Mouse (Mus musculus): Measurements from ENCODE around the gene Tlr4. TPM values are rescaled to one million over a fixed set of nuclear protein-coding genes. Genes with fewer than 3 reads are reported as not detected.
A peak's percentile ranks its signal among the peaks of the same experiment; 100 is the strongest.

Gene Tlr4
- polyA plus RNA-seq, 1 experiment from 2014 or later: 0.91 TPM

DNA sequence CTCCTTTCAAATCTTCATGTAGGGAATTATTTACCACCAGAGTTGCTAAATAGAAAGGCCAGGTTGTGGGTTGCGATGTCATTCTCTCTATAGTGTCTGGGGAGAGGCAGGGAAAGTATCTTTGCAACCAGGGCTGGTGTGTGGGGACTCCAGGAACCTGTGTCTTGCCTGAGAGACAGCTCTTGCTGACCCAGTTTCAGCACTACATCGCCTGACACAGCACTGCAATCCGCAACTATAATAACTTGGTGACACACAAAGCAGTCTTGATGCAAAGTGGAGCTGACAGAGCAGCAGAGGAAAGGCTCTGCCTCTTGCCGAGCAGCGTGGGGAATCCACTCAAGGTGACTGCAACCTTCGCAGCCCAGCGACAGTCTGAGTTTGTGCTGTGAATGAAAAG lies 42.5 kb downstream of the Tlr4 start:
- no peak for DNase-seq
- WGBS: 67% methylated on average over 7 of the region's 7 CpGs
- TF ChIP-seq CTCF (IDR thresholded peaks at IDR 0.05; ENCODE audit: low read depth): no peak

DNA sequence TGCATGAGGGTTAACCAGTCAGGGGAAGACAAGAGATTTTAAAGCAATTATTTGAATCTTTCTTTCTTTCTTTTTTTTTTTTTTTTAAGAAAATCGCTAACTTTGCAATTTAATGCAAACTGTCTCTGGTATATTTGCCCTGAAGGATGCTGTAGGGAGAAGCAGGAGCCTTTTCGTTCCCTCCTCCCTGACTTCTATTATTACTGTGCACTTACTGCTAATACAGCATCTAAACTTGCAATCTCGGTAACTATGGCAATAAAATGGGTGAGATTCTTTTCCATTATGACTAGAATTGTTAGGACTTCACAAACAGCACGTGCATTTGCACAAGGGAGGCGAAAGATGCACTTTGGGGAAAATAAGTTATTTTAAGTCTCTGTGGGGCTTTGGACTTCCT lies 44.6 kb downstream of the Tlr4 start:
- 82% methylated on average over 5 of the region's 5 CpGs for WGBS
- DNase-seq (no peak), ATAC-seq (ENCODE audit: insufficient read depth) (no peak)
- H3K36me3 ChIP-seq (ENCODE audit: insufficient read depth): no peaks in the 10 kb centered on the region
- H3K27ac ChIP-seq (ENCODE audit: low read depth): no peak overlapping the region
- no peak for TF ChIP-seq CTCF (IDR thresholded peaks at IDR 0.05; ENCODE audit: low read depth)
- no peak overlapping the region for H3K9ac ChIP-seq
- no peak overlapping the region for H3K4me3 ChIP-seq (ENCODE audit: low read depth, low read length)
- no peaks in the 10 kb centered on the region for H3K4me1 ChIP-seq (ENCODE audit: insufficient read depth)
- no peak overlapping the region for H3K4me2 ChIP-seq
- no peaks in the 10 kb centered on the region for H3K9me3 ChIP-seq (ENCODE audit: low read depth, low read length)
- no peaks in the 10 kb centered on the region for H3K27me3 ChIP-seq (ENCODE audit: insufficient read depth, low read length)

More for the DNA sequence above, 42.5 kb downstream of the Tlr4 start:
- ATAC-seq (ENCODE audit: insufficient read depth): no peak
- H3K27me3 ChIP-seq (ENCODE audit: insufficient read depth, low read length): no peaks in the 10 kb centered on the region
- no peak overlapping the region for H3K4me3 ChIP-seq (ENCODE audit: low read depth, low read length)
- no peaks in the 10 kb centered on the region for H3K36me3 ChIP-seq (ENCODE audit: insufficient read depth)
- no peak overlapping the region for H3K4me2 ChIP-seq
- no peak overlapping the region for H3K27ac ChIP-seq (ENCODE audit: low read depth)
- no peaks in the 10 kb centered on the region for H3K4me1 ChIP-seq (ENCODE audit: insufficient read depth)
- no peak overlapping the region for H3K9ac ChIP-seq
- no peaks in the 10 kb centered on the region for H3K9me3 ChIP-seq (ENCODE audit: low read depth, low read length)

DNA sequence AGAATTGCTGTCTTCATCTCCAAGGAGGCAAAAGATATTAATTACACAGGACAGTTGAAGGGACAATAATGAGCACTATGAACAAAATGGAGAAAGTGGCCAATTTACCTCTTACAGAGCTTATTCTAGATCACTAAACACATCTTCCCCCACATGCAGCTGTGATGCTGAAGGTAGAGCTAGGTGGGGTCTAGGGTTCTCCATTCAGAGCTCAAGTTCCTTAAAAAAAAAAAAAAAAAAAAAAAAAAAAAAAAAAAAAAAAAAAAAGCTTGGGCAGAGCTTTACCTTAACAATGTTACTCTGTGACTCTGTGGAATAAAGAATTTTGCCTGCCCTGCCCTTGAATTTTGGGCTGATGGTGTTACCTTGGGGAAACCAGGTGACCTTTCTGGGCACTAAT lies 46.0 kb downstream of the Tlr4 start:
- TF ChIP-seq CTCF (IDR thresholded peaks at IDR 0.05; ENCODE audit: low read depth): no peak
- H3K27ac ChIP-seq (ENCODE audit: low read depth): no peak overlapping the region
- no peaks in the 10 kb centered on the region for H3K9me3 ChIP-seq (ENCODE audit: low read depth, low read length)
- H3K27me3 ChIP-seq (ENCODE audit: insufficient read depth, low read length): no peaks in the 10 kb centered on the region
- no peak overlapping the region for H3K9ac ChIP-seq
- DNase-seq (no peak), ATAC-seq (ENCODE audit: insufficient read depth) (no peak)
- H3K4me3 ChIP-seq (ENCODE audit: low read depth, low read length): no peak overlapping the region
- no peaks in the 10 kb centered on the region for H3K36me3 ChIP-seq (ENCODE audit: insufficient read depth)
- no peaks in the 10 kb centered on the region for H3K4me1 ChIP-seq (ENCODE audit: insufficient read depth)
- no peak overlapping the region for H3K4me2 ChIP-seq

DNA sequence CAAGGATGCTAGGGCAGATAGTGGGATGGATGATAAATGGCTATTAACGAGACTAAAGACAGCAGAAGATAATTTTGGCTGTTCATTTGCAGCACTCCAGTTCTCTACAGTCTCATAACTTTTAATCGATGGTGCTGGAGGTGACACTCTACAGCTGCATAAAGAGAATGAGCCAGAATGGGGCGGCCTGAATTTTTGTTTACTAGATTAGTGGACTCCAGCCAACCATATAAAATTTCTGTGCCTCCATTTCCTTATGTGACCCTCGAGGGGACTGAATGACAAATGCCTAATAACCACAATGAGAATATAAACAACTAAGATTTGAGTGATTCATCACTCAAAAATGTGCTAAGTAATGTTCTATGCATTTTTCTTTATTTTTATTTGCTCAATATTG lies 48.4 kb downstream of the Tlr4 start:
- peak; percentile 31; the same call in 1 of the 2 replicates for ATAC-seq (ENCODE audit: insufficient read depth)
- WGBS: 41% methylated on average over 4 of the region's 4 CpGs
- H3K4me1 ChIP-seq (ENCODE audit: insufficient read depth): no peaks in the 10 kb centered on the region
- H3K4me3 ChIP-seq (ENCODE audit: low read depth, low read length): no peak overlapping the region
- DNase-seq: peak; percentile 57
- no peak overlapping the region for H3K27ac ChIP-seq (ENCODE audit: low read depth)
- H3K9me3 ChIP-seq (ENCODE audit: low read depth, low read length): no peaks in the 10 kb centered on the region
- no peaks in the 10 kb centered on the region for H3K36me3 ChIP-seq (ENCODE audit: insufficient read depth)
- no peak for TF ChIP-seq CTCF (IDR thresholded peaks at IDR 0.05; ENCODE audit: low read depth)
- H3K4me2 ChIP-seq: no peak overlapping the region
- no peaks in the 10 kb centered on the region for H3K27me3 ChIP-seq (ENCODE audit: insufficient read depth, low read length)
- no peak overlapping the region for H3K9ac ChIP-seq

DNA sequence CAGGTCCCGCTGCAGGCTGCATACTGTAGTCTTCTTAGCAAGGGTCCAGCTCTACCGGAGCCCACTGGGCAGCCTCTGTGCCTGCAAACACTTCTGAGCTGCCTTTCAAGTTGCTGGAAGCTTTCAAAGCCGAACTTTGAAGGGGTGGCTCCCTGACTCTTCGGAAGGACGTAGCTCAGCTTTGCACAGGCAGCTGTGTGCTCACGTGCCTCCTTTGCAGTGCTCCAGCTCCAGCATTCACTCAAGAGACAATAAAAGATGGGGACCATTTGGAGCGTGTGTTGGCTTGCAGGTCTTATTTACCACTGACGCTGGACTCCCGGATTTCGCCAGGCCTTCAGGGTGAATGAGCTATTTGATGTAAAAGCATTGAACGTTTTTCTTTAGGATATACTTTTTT lies 50.2 kb downstream of the Tlr4 start:
- no peaks in the 10 kb centered on the region for H3K36me3 ChIP-seq (ENCODE audit: insufficient read depth)
- no peak overlapping the region for H3K4me2 ChIP-seq
- H3K4me3 ChIP-seq (ENCODE audit: low read depth, low read length): no peak overlapping the region
- no peaks in the 10 kb centered on the region for H3K9me3 ChIP-seq (ENCODE audit: low read depth, low read length)
- TF ChIP-seq CTCF (IDR thresholded peaks at IDR 0.05; ENCODE audit: low read depth): no peak
- H3K9ac ChIP-seq: no peak overlapping the region
- DNase-seq (no peak), ATAC-seq (ENCODE audit: insufficient read depth) (no peak)
- no peaks in the 10 kb centered on the region for H3K27me3 ChIP-seq (ENCODE audit: insufficient read depth, low read length)
- no peak overlapping the region for H3K27ac ChIP-seq (ENCODE audit: low read depth)
- no peaks in the 10 kb centered on the region for H3K4me1 ChIP-seq (ENCODE audit: insufficient read depth)
- WGBS: 66% methylated on average over 11 of the region's 11 CpGs

DNA sequence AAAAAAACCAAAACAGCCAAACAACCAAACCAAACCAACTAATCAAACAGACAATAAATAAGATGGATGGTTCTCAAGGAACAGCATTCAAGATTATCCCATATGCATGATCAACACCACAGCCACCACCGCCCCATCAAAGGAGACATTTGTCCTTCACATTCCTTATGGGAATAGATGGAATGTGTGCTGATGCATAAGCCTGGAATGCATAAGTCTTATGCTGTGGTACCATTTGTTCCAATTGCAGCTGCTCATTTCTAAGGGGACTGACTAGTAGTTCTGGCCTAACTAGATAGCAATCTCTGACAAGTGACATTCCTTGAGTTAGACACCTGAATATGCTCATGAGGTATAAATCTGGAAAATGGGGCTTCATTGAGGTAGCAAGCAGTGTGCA lies 54.1 kb downstream of the Tlr4 start:
- ATAC-seq (ENCODE audit: insufficient read depth) (no peak), DNase-seq (no peak)
- H3K27me3 ChIP-seq (ENCODE audit: insufficient read depth, low read length): no peaks in the 10 kb centered on the region
- WGBS: 82% methylated on average over 1 of the region's 1 CpGs
- no peaks in the 10 kb centered on the region for H3K36me3 ChIP-seq (ENCODE audit: insufficient read depth)
- H3K9me3 ChIP-seq (ENCODE audit: low read depth, low read length): no peaks in the 10 kb centered on the region
- H3K4me1 ChIP-seq (ENCODE audit: insufficient read depth): no peaks in the 10 kb centered on the region
- no peak overlapping the region for H3K4me2 ChIP-seq
- H3K9ac ChIP-seq: no peak overlapping the region
- no peak overlapping the region for H3K4me3 ChIP-seq (ENCODE audit: low read depth, low read length)
- TF ChIP-seq CTCF (IDR thresholded peaks at IDR 0.05; ENCODE audit: low read depth): no peak
- no peak overlapping the region for H3K27ac ChIP-seq (ENCODE audit: low read depth)

DNA sequence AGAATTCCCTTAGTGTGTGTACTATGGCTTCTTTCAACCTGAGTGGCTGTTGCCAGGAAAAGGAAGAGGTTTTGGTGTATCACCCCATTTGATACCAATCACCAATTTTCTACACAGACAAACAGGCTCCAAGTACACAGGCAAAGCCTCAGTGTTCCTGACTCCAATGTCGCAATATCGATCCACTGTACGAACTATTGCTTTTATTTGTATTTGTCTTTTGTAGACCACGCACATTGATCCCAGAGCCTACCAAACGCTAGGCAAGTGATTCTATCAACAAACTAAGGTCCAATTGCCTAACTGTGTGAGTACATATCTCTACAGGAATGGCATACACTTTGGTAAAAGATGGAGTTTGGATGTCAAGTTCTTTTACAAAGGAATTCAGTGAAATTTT lies 55.9 kb downstream of the Tlr4 start:
- Histone ChIP-seq H3K4me1 (ENCODE audit: insufficient read depth) (no peaks in the 10 kb centered on the region), H3K9me3 (ENCODE audit: low read depth, low read length) (no peaks in the 10 kb centered on the region), H3K4me2 (no peak overlapping the region), H3K4me3 (ENCODE audit: low read depth, low read length) (no peak overlapping the region), H3K27ac (ENCODE audit: low read depth) (no peak overlapping the region), H3K9ac (no peak overlapping the region), H3K27me3 (ENCODE audit: insufficient read depth, low read length) (no peaks in the 10 kb centered on the region), H3K36me3 (ENCODE audit: insufficient read depth) (no peaks in the 10 kb centered on the region)
- ATAC-seq (ENCODE audit: insufficient read depth) (no peak), DNase-seq (no peak)
- no peak for TF ChIP-seq CTCF (IDR thresholded peaks at IDR 0.05; ENCODE audit: low read depth)
- 91% methylated on average over 5 of the region's 5 CpGs for WGBS

DNA sequence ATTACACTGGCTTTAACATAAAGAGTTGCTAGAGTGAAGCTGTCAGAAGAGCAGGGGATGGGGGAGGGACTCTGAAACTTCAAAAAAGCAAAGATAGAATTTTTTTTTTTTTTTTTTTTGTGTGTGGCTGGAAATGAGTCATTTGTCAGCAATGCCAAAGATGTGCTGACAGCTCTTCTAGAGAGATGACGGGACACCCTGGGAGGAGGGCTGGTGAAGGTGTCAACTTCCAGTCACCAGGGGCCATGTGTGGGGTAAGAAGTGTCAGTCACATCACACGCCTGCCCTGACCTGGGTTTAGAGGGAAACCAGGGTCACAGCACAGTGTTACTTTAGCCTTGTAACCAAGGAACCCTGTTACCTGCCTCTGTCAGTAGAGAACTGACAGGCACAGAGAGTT lies 67.2 kb downstream of the Tlr4 start:
- Histone ChIP-seq H3K4me3 (ENCODE audit: low read depth, low read length) (no peak overlapping the region), H3K4me1 (ENCODE audit: insufficient read depth) (no peaks in the 10 kb centered on the region), H3K36me3 (ENCODE audit: insufficient read depth) (no peaks in the 10 kb centered on the region), H3K27me3 (ENCODE audit: insufficient read depth, low read length) (no peaks in the 10 kb centered on the region), H3K4me2 (no peak overlapping the region), H3K9ac (no peak overlapping the region), H3K9me3 (ENCODE audit: low read depth, low read length) (no peaks in the 10 kb centered on the region), H3K27ac (ENCODE audit: low read depth) (no peak overlapping the region)
- ATAC-seq (ENCODE audit: insufficient read depth) (no peak), DNase-seq (no peak)
- WGBS: 15% methylated on average over 2 of the region's 2 CpGs
- no peak for TF ChIP-seq CTCF (IDR thresholded peaks at IDR 0.05; ENCODE audit: low read depth)
